9 mouse cellular contexts compared by ENCODE assay signal in genomic region chr1:34237689-34238091, GRCm38 (mm10).
DNase-seq lines count a peak whose midpoint lies in the region; ATAC-seq and TF ChIP-seq lines count a peak whose summit lies in the region.
"Had no signal": no experiment of that assay in that cellular context is flagged by ENCODE, and none has a peak within 500 bp of the region (broad histone marks: within the 10 kb centered on the region; RNA-seq: fewer than 3 reads in every experiment).

No protein-coding gene starts in this region.

- TF ChIP-seq POLR2A in spleen, adult 2 months (IDR thresholded peaks at IDR 0.05; ENCODE audit: low read depth, low read length) = no peak
- TF ChIP-seq POLR2A in lung, adult 2 months (IDR thresholded peaks at IDR 0.05; ENCODE audit: borderline replicate concordance, extremely low read depth, low read depth, low read length) = no peak

- TF ChIP-seq CTCF in spleen, adult 2 months (IDR thresholded peaks at IDR 0.05; ENCODE audit: extremely low read depth, insufficient read depth, insufficient read length, insufficient replicate concordance) = no peak
- no peak for TF ChIP-seq CTCF in lung, adult 2 months (IDR thresholded peaks at IDR 0.05; ENCODE audit: insufficient read depth, low read length)

- H3K4me3 ChIP-seq in spleen, adult 2 months (ENCODE audit: extremely low read depth, insufficient read depth, insufficient read length) = peak overlapping the region; percentile 3; the same call in 1 of the 2 replicates
- peak overlapping the region; percentile 56 for H3K4me3 ChIP-seq in intestine, embryonic 14.5 days (ENCODE audit: low read depth, low read length)
- peak overlapping the region; percentile 51 for H3K4me3 ChIP-seq in lung, adult 2 months (replicated peaks; ENCODE audit: extremely low read depth, low read depth, low read length)

- no peaks in the 10 kb centered on the region for H3K9me3 ChIP-seq in intestine, embryonic 14.5 days (ENCODE audit: control insufficient read depth, low read length)
- H3K9me3 ChIP-seq: G1E had no signal

- H3K4me2 ChIP-seq in intestine, embryonic 14.5 days (ENCODE audit: low read length) = peak overlapping the region; percentile 78

- 84% methylated on average over 12 of the region's 12 CpGs for WGBS in spleen, adult 2 months
- 53% methylated on average over 12 of the region's 12 CpGs for WGBS in intestine, embryonic 14.5 days
- WGBS in lung, adult 2 months = 24% methylated on average over 12 of the region's 12 CpGs

- peaks cover 4% of the 10 kb centered on the region; the same call in 1 of the 2 replicates for H3K27me3 ChIP-seq in spleen, adult 2 months (ENCODE audit: control insufficient read depth, insufficient read depth, low read length)
- H3K27me3 ChIP-seq in intestine, embryonic 14.5 days (replicated peaks; ENCODE audit: control insufficient read depth, insufficient read depth, low read length) = no peaks in the 10 kb centered on the region

- no peak overlapping the region for H3K27ac ChIP-seq in spleen, adult 2 months (ENCODE audit: insufficient read depth, low read length)
- H3K27ac ChIP-seq in intestine, embryonic 14.5 days (ENCODE audit: low read depth) = no peak overlapping the region; the same call in 1 of the 2 replicates

- H3K4me1 ChIP-seq in spleen, adult 2 months (ENCODE audit: control insufficient read depth, insufficient read depth, insufficient read length) = no peaks in the 10 kb centered on the region
- H3K4me1 ChIP-seq in intestine, embryonic 14.5 days (replicated peaks; ENCODE audit: control insufficient read depth, insufficient read depth, low read length) = peaks cover 16% of the 10 kb centered on the region
- 0 out of 2 replicates have a peak, but pooled peaks cover 2% of the 10 kb centered on the region for H3K4me1 ChIP-seq in lung, adult 2 months (ENCODE audit: control insufficient read depth, insufficient read depth, low read length)

- no peaks in the 10 kb centered on the region for H3K36me3 ChIP-seq in spleen, adult 2 months (ENCODE audit: control insufficient read depth, insufficient read depth, low read length)
- H3K36me3 ChIP-seq in intestine, embryonic 14.5 days (ENCODE audit: control insufficient read depth, insufficient read depth, low read length) = no peaks in the 10 kb centered on the region
- H3K36me3 ChIP-seq: G1E had no signal

- ATAC-seq in intestine, embryonic 14.5 days (replicated peaks; ENCODE audit: low FRiP score, low TSS enrichment, low read depth) = no peak
- no peak for ATAC-seq in megakaryocyte progenitor cell, adult 5-6 weeks (replicated peaks; ENCODE audit: poor library complexity)

- DNase-seq in spleen, adult 2 months (ENCODE audit: low read depth in 1 of 2, low spot score in 2 of 2) = no peak
- no peak for DNase-seq in spleen, postnatal 36 days (ENCODE audit: low spot score in 2 of 2)
- no peak for DNase-seq in intestine, embryonic 14.5 days (ENCODE audit: low spot score)
- DNase-seq in lung, adult 2 months = peak; percentile 37
- DNase-seq in cerebellum, adult 9-10 months = no peak
- DNase-seq in urinary bladder, postnatal 36 days (ENCODE audit: low spot score in 2 of 2) = no peak
- no peak for DNase-seq in ovary, adult 18-20 months (ENCODE audit: low spot score)

- H3K9ac ChIP-seq in intestine, embryonic 14.5 days (ENCODE audit: low read length) = no peak overlapping the region

Comparison
In these comparisons a context has a peak if more than half of its experiments do, and no peak if none do; other contexts are left out.
1. H3K4me3 ChIP-seq: peak in every context shown above with its lines; median percentile 56 in intestine, embryonic 14.5 days; 51 in lung, adult 2 months; 3 in spleen, adult 2 months.